Mouse (Mus musculus) MEL (cell line): ENCODE results near the gene Inpp5a. TPM values are rescaled to one million over a fixed set of nuclear protein-coding genes. Genes with fewer than 3 reads are reported as not detected.

Source experiments
- DNase-seq: peaks from one replicate; pipeline ENCODE4 v3.0.0; 2011; ENCODE audit warnings: low read depth, low spot score
- H3K27ac ChIP-seq: 2 replicates; pipeline ENCODE4 v1.5.1; 2012; ENCODE audit warnings: low read depth, mild to moderate bottlenecking, control low read depth, low read length, moderate library complexity; ENCODE audit not compliant: control insufficient read depth
- H3K27me3 ChIP-seq, 2 experiments: fragments of 150-350 bp in 1 of 2; sonication (generic) in 1 of 2; 2 replicates each; pipeline ENCODE4 v1.6.1; 2012; ENCODE audit warnings: low read length in 2 of 2, mild to moderate bottlenecking in 2 of 2, improper control_type of control experiment in 1 of 2, moderate library complexity in 1 of 2; ENCODE audit not compliant: insufficient read depth in 2 of 2, control insufficient read depth in 1 of 2
- H3K36me3 ChIP-seq, 2 experiments: 2 replicates each; pipeline ENCODE4 v1.6.1; 2012 to 2014; ENCODE audit warnings: low read length in 2 of 2, improper control_type of control experiment in 1 of 2, inconsistent platforms in 1 of 2, mild to moderate bottlenecking in 1 of 2; ENCODE audit not compliant: insufficient read depth in 2 of 2, control insufficient read depth in 1 of 2
- H3K4me1 ChIP-seq, 2 experiments: fragments of 150-350 bp in 1 of 2; sonication (generic) in 1 of 2; 2 replicates each; pipeline ENCODE4 v1.6.1; 2012; ENCODE audit warnings: low read length in 2 of 2, improper control_type of control experiment in 1 of 2, mild to moderate bottlenecking in 1 of 2; ENCODE audit not compliant: insufficient read depth in 2 of 2, control insufficient read depth in 1 of 2
- H3K4me3 ChIP-seq, 2 experiments: fragments of 150-350 bp in 1 of 2; sonication (generic) in 1 of 2; 2 replicates each; pipeline ENCODE4 v1.5.1; 2012; ENCODE audit warnings: low read depth in 2 of 2, low read length in 2 of 2, mild to moderate bottlenecking in 2 of 2, moderate library complexity in 2 of 2, control low read depth in 1 of 2, improper control_type of control experiment in 1 of 2; ENCODE audit not compliant: control insufficient read depth in 1 of 2, insufficient read depth in 1 of 2
- H3K79me2 ChIP-seq: 2 replicates; pipeline ENCODE4 v1.6.1; 2012; ENCODE audit warnings: mild to moderate bottlenecking, low read length, moderate library complexity; ENCODE audit not compliant: control insufficient read depth, poor library complexity, insufficient read depth
- H3K9ac ChIP-seq: 2 replicates; pipeline ENCODE4 v1.6.1; 2012; ENCODE audit warnings: low read depth, mild to moderate bottlenecking, control low read depth, low read length, moderate library complexity; ENCODE audit not compliant: control insufficient read depth, poor library complexity, severe bottlenecking
- H3K9me3 ChIP-seq: fragments of 150-350 bp; sonication (generic); replicated peaks from 2 replicates; pipeline ENCODE4 v1.6.1; 2012; ENCODE audit warnings: mild to moderate bottlenecking, low read length, improper control_type of control experiment, moderate library complexity; ENCODE audit not compliant: insufficient read depth
- BHLHE40 ChIP-seq: IDR thresholded peaks from 2 replicates; pipeline ENCODE4 v1.6.1; 2012; ENCODE audit warnings: low read depth, mild to moderate bottlenecking, inconsistent platforms, low read length, improper control_type of control experiment, borderline replicate concordance
- CHD1 ChIP-seq: IDR thresholded peaks from 2 replicates; pipeline ENCODE4 v1.6.1; 2012; ENCODE audit warnings: low read depth, mild to moderate bottlenecking, inconsistent platforms, low read length, improper control_type of control experiment
- CHD2 ChIP-seq: IDR thresholded peaks from 2 replicates; pipeline ENCODE4 v1.6.1; 2011; ENCODE audit warnings: low read length, improper control_type of control experiment
- CTCF ChIP-seq, 3 experiments: IDR thresholded peaks in 2 of 3; conservative IDR thresholded peaks in 1 of 3; 2 replicates each; pipeline ENCODE4 v1.5.1; 2011 to 2012; ENCODE audit warnings: low read length in 3 of 3, low read depth in 2 of 3, mild to moderate bottlenecking in 2 of 3, improper control_type of control experiment in 1 of 3, inconsistent platforms in 1 of 3, mixed read lengths in 1 of 3, moderate library complexity in 1 of 3; ENCODE audit not compliant: control insufficient read depth in 1 of 3, insufficient read depth in 1 of 3, poor library complexity in 1 of 3, severe bottlenecking in 1 of 3
- ELF1 ChIP-seq: IDR thresholded peaks from 2 replicates; pipeline ENCODE4 v1.6.1; 2014; ENCODE audit warnings: low read depth, mild to moderate bottlenecking, inconsistent platforms, low read length, improper control_type of control experiment, moderate library complexity
- EP300 ChIP-seq, 2 experiments: IDR thresholded peaks; 2 replicates each; pipeline ENCODE4 v1.6.1; 2011; ENCODE audit warnings: improper control_type of control experiment in 2 of 2, low read length in 2 of 2, low read depth in 1 of 2, mild to moderate bottlenecking in 1 of 2
- ETS1 ChIP-seq: IDR thresholded peaks from 2 replicates; pipeline ENCODE4 v1.6.1; 2012; ENCODE audit warnings: low read depth, mild to moderate bottlenecking, inconsistent platforms, low read length, improper control_type of control experiment, moderate library complexity
- GATA1 ChIP-seq: IDR thresholded peaks from 2 replicates; pipeline ENCODE4 v1.6.1; 2011; ENCODE audit warnings: low read depth, low read length, improper control_type of control experiment
- HCFC1 ChIP-seq: IDR thresholded peaks from 2 replicates; pipeline ENCODE4 v1.6.1; 2012; ENCODE audit warnings: low read depth, mild to moderate bottlenecking, inconsistent platforms, low read length, improper control_type of control experiment, moderate library complexity
- JUND ChIP-seq: IDR thresholded peaks from 2 replicates; pipeline ENCODE4 v1.6.1; 2011; ENCODE audit warnings: low read depth, mild to moderate bottlenecking, improper control_type of control experiment, low read length
- KAT2A ChIP-seq: conservative IDR thresholded peaks from 2 replicates; pipeline ENCODE4 v1.6.1; 2012; ENCODE audit warnings: low read depth, low read length, improper control_type of control experiment, inconsistent platforms
- MAZ ChIP-seq: IDR thresholded peaks from 2 replicates; pipeline ENCODE4 v1.6.1; 2012; ENCODE audit warnings: low read depth, mild to moderate bottlenecking, inconsistent platforms, low read length, improper control_type of control experiment
- MEF2A ChIP-seq: IDR thresholded peaks from 2 replicates; pipeline ENCODE4 v1.6.1; 2014; ENCODE audit warnings: low read depth, mild to moderate bottlenecking, inconsistent platforms, low read length, improper control_type of control experiment; ENCODE audit not compliant: poor library complexity, insufficient replicate concordance, severe bottlenecking; ENCODE audit errors: extremely low read depth
- MXI1 ChIP-seq: IDR thresholded peaks from 2 replicates; pipeline ENCODE4 v1.6.1; 2011; ENCODE audit warnings: mild to moderate bottlenecking, low read depth, low read length, improper control_type of control experiment
- MYB ChIP-seq: IDR thresholded peaks from 2 replicates; pipeline ENCODE4 v1.6.1; 2011; ENCODE audit warnings: mild to moderate bottlenecking, low read depth, low read length, improper control_type of control experiment
- NELFE ChIP-seq: IDR thresholded peaks from 2 replicates; pipeline ENCODE4 v1.6.1; 2011; ENCODE audit warnings: low read depth, low read length, improper control_type of control experiment
- NRF1 ChIP-seq: IDR thresholded peaks from 2 replicates; pipeline ENCODE4 v1.6.1; 2014; ENCODE audit warnings: low read depth, mild to moderate bottlenecking, inconsistent platforms, low read length, improper control_type of control experiment, moderate library complexity; ENCODE audit not compliant: poor library complexity, insufficient read depth, severe bottlenecking
- POLR2A ChIP-seq, 2 experiments: IDR thresholded peaks; 2 replicates each; pipeline ENCODE4 v1.6.1; 2011 to 2012; ENCODE audit warnings: low read length in 2 of 2, mild to moderate bottlenecking in 2 of 2, control low read depth in 1 of 2, improper control_type of control experiment in 1 of 2, low read depth in 1 of 2, moderate library complexity in 1 of 2; ENCODE audit not compliant: control insufficient read depth in 1 of 2, insufficient read depth in 1 of 2, poor library complexity in 1 of 2
- POLR2AphosphoS2 ChIP-seq: IDR thresholded peaks from 2 replicates; pipeline ENCODE4 v1.6.1; 2011; ENCODE audit warnings: low read length, improper control_type of control experiment
- POLR2AphosphoS5 ChIP-seq: IDR thresholded peaks from 2 replicates; pipeline ENCODE4 v1.6.1; 2012; ENCODE audit warnings: low read depth, borderline replicate concordance, mild to moderate bottlenecking, inconsistent platforms, low read length, moderate library complexity, mixed read lengths
- SMC3 ChIP-seq: IDR thresholded peaks from 2 replicates; pipeline ENCODE4 v1.6.1; 2011; ENCODE audit warnings: low read depth, low read length, improper control_type of control experiment
- TAL1 ChIP-seq: IDR thresholded peaks from 2 replicates; pipeline ENCODE4 v1.6.1; 2012; ENCODE audit warnings: mild to moderate bottlenecking, inconsistent platforms, low read length, moderate library complexity, mixed read lengths
- TBP ChIP-seq: IDR thresholded peaks from 2 replicates; pipeline ENCODE4 v1.8.0; 2011; ENCODE audit warnings: low read depth, low read length, improper control_type of control experiment
- UBTF ChIP-seq: IDR thresholded peaks from 2 replicates; pipeline ENCODE4 v1.6.1; 2012; ENCODE audit warnings: low read depth, mild to moderate bottlenecking, inconsistent platforms, low read length, improper control_type of control experiment, moderate library complexity, borderline replicate concordance; ENCODE audit not compliant: insufficient read depth
- USF2 ChIP-seq, 2 experiments: IDR thresholded peaks; 2 replicates each; pipeline ENCODE4 v1.6.1; 2011 to 2012; ENCODE audit warnings: improper control_type of control experiment in 2 of 2, low read length in 2 of 2, borderline replicate concordance in 1 of 2, inconsistent platforms in 1 of 2, low read depth in 1 of 2, mild to moderate bottlenecking in 1 of 2; ENCODE audit not compliant: insufficient read depth in 1 of 2
- ZC3H11A ChIP-seq: IDR thresholded peaks from 2 replicates; pipeline ENCODE4 v1.6.1; 2012; ENCODE audit warnings: low read depth, mild to moderate bottlenecking, inconsistent platforms, low read length, improper control_type of control experiment
- ZKSCAN1 ChIP-seq: IDR thresholded peaks from 2 replicates; pipeline ENCODE4 v1.6.1; 2012; ENCODE audit warnings: low read depth, mild to moderate bottlenecking, inconsistent platforms, low read length, improper control_type of control experiment, moderate library complexity
- ZNF384 ChIP-seq: IDR thresholded peaks from 2 replicates; pipeline ENCODE4 v1.6.1; 2012; ENCODE audit warnings: low read depth, mild to moderate bottlenecking, inconsistent platforms, low read length, improper control_type of control experiment
- polyA plus RNA-seq, 2 experiments: library from polyadenylated mRNA; stranded (reverse) in 1 of 2; unstranded in 1 of 2; fragments of >175 nt in 1 of 2; fragments of >200 nt in 1 of 2; gene quantifications; 2 replicates each; pipeline versions ENCODE4 v1.2.1 to v1.2.4; 2012; ENCODE audit warnings: low replicate concordance in 2 of 2, low read depth in 1 of 2; ENCODE audit not compliant: insufficient read length in 2 of 2, insufficient read depth in 1 of 2, missing spikeins in 1 of 2
- total RNA-seq: library from RNA; depleted of rRNA; stranded (reverse); fragments of 300-350 nt; gene quantifications from 2 replicates; pipeline ENCODE4 v1.2.3, GENCODE M21; 2012

Gene Inpp5a
- total and polyA plus RNA-seq, 3 experiments, result 5.7 to 14.4 TPM; not detected in 1

- Histone ChIP-seq H3K9me3 (no peaks in the 10 kb centered on the region), H3K9ac (no peak overlapping the region), H3K79me2 (no peaks in the 10 kb centered on the region), H3K4me3 (no peak overlapping the region), H3K27ac (no peak overlapping the region), H3K36me3 (peaks cover 0 to 23% of the 10 kb centered on the region in 2 experiments; a peak in 2 of 4 replicates), H3K27me3 (no peaks in the 10 kb centered on the region), H3K4me1 (peaks cover 3 to 40% of the 10 kb centered on the region in 2 experiments)
- TF ChIP-seq EP300 (IDR thresholded peaks at IDR 0.05; ENCODE audit: low read depth in 1 of 2, low read length in 2 of 2) (no peak), KAT2A (no peak), CTCF (IDR thresholded peaks at IDR 0.05 in 2 of 3, conservative IDR thresholded peaks at IDR 0.05 in 1 of 3; ENCODE audit: control insufficient read depth in 1 of 3, insufficient read depth in 1 of 3, low read depth in 2 of 3, low read length in 3 of 3, poor library complexity in 1 of 3, severe bottlenecking in 1 of 3) (no peak), POLR2A (IDR thresholded peaks at IDR 0.05; ENCODE audit: control insufficient read depth in 1 of 2, insufficient read depth in 1 of 2, low read depth in 1 of 2, low read length in 2 of 2, poor library complexity in 1 of 2) (no peak), CHD1 (no peak), TAL1 (no peak), ZNF384 (no peak), NRF1 (no peak), POLR2AphosphoS5 (no peak), UBTF (no peak), ELF1 (no peak), BHLHE40 (no peak), GATA1 (no peak), HCFC1 (no peak), USF2 (IDR thresholded peaks at IDR 0.05; ENCODE audit: borderline replicate concordance in 1 of 2, insufficient read depth in 1 of 2, low read depth in 1 of 2, low read length in 2 of 2) (no peak)
- no peak for DNase-seq
Measured at GRCm38 (mm10) chr7:139362514-139362913, 26.4 kb upstream of the Inpp5a start.

- H3K27me3 ChIP-seq, result no peaks in the 10 kb centered on the region
- peaks cover 3 to 40% of the 10 kb centered on the region in 2 experiments for H3K4me1 ChIP-seq
- H3K27ac ChIP-seq, result no peak overlapping the region
- no peaks in the 10 kb centered on the region for H3K9me3 ChIP-seq
- peaks cover 0 to 23% of the 10 kb centered on the region in 2 experiments; a peak in 2 of 4 replicates for H3K36me3 ChIP-seq
- no peak overlapping the region for H3K4me3 ChIP-seq
- no peak for DNase-seq
- no peak overlapping the region for H3K9ac ChIP-seq
- TF ChIP-seq ZNF384, result no peak
- TF ChIP-seq NELFE, result no peak
- TF ChIP-seq ZKSCAN1, result no peak
- no peak for TF ChIP-seq BHLHE40
- TF ChIP-seq POLR2AphosphoS2, result no peak
- no peak for TF ChIP-seq CHD2
- TF ChIP-seq UBTF, result no peak
- TF ChIP-seq TBP, result no peak
- TF ChIP-seq POLR2AphosphoS5, result no peak
- no peak for TF ChIP-seq MAZ
- no peak for TF ChIP-seq SMC3
- no peak for TF ChIP-seq ETS1
- no peak for TF ChIP-seq ZC3H11A
- no peak for TF ChIP-seq MEF2A
- TF ChIP-seq POLR2A (IDR thresholded peaks at IDR 0.05; ENCODE audit: control insufficient read depth in 1 of 2, insufficient read depth in 1 of 2, low read depth in 1 of 2, low read length in 2 of 2, poor library complexity in 1 of 2), result no peak
- no peak for TF ChIP-seq MXI1
- TF ChIP-seq MYB, result no peak
- no peak for TF ChIP-seq JUND
- no peak for TF ChIP-seq USF2 (IDR thresholded peaks at IDR 0.05; ENCODE audit: borderline replicate concordance in 1 of 2, insufficient read depth in 1 of 2, low read depth in 1 of 2, low read length in 2 of 2)
- no peaks in the 10 kb centered on the region for H3K79me2 ChIP-seq
Measured at GRCm38 (mm10) chr7:139363281-139364004, 25.5 kb upstream of the Inpp5a start.
